Mouse (Mus musculus): Measurements from ENCODE around the gene Ms4a8a. TPM values are rescaled to one million over a fixed set of nuclear protein-coding genes. Genes with fewer than 3 reads are reported as not detected.
"Not testable (repeated sequence)": the region's sequence is repeated elsewhere in the genome, so short reads cannot be mapped to it uniquely, and the experiment has no call there.

Gene Ms4a8a
- 1 to 10 TPM in 1 of 2 experiments, under 1 TPM in 1; 0.73 to 1.1 TPM for total RNA-seq (2021)
- long read RNA-seq, experiment 1: 0 reads
- long read RNA-seq, experiment 2: 0 reads

DNA sequence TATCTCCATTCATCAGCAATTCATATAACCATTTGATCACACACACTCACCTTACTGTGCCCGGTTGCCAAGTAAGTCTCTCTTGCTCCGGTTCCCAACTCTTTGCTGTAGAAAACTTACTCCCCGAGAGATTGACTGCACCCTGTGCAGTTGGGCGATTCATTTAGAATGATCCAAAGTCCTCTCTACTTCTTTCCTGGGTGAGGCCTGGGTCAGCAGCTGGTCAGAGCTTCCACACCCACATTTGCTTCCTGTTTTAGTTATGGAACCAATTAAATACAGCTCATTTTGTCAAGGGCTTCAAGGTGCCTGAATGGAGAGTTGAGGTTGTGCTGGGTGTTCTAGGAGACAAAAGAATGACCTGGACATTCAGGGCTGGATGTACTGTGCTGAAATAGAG, at the start of gene Ms4a8a:
Gene Ms4a8a (minus strand): TSS at position 169 of the 400 bp plus-strand sequence.
- DNase-seq: no peak

DNA sequence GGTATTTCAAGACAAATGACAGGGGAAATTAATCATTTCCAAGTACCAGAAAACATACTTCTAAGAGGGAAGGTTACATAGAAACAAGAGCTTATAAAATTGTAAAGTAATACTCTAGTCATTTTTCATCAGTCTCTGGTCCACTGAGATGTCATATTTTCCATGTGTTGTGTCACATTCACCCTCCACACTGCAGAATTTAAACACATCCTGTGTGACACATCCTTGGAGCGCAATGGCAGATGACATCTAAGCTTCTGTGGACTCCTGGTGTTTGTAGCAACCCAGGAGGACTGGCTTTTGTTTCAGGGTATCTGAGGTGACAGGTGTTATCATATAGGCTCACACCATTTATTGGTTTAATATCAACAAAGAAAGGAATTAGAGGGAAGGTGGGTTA, 48.8 kb upstream of the Ms4a8a start:
- DNase-seq: no peak

DNA sequence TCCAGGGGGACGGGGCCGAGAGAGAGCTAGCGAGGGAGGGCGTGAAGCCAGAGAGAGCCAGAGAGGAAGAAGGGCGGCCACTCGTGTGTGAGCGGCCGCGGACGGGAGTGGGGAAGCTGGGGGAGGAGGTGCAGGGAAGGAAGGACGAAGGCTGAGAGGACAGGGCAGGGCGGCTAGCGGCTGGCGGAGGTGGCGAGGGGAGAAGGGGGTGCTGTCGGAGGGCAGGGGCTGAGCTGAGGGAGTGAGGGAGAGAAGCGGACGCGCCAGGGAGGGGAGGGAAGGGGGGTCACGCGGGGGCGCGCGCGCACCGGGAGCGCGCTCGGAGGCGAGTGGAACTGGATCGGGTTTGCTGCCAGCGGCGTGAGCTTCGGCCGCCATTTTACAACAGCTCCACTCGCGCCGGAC, 40.1 kb upstream of the Ms4a8a start:
- peak; percentile 14 for DNase-seq

DNA sequence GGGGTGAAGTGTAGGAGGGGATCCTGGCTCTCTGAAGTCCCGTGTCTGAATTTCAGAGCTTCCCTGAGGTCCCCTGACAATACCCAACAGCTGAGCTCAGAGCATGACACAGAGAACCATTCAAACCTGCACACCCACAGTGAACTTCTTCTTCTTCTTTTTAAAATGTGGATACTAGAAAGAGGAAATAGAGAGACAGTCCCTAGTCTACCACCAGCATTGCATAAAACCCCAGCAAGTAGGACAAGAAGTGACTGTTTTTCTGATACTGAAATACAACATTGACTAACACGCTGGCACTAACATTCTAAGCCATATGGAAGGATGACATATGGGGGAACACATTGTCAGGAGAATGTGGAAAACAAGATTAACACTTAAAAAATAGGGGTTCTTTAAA, 38.4 kb upstream of the Ms4a8a start:
- no peak for DNase-seq

DNA sequence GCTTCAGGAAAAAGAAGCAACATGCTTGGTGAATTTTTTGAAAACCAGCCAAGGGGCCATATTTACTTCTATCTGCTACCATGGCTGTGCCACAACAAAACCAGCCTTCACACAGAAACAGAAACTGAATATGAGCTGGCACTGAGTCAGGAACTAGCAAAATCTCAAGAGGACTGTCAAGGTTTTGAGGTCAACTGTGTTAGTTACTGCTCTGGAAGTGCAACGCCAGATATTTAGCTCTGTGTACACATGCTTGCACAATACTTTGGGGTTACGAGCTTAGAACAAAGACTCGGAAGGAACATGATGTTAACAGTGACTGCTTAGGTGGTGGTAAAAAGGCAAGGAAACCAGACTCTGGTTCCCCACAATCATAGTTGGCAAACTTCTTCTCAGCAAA, 26.8 kb upstream of the Ms4a8a start:
- no peak for DNase-seq

DNA sequence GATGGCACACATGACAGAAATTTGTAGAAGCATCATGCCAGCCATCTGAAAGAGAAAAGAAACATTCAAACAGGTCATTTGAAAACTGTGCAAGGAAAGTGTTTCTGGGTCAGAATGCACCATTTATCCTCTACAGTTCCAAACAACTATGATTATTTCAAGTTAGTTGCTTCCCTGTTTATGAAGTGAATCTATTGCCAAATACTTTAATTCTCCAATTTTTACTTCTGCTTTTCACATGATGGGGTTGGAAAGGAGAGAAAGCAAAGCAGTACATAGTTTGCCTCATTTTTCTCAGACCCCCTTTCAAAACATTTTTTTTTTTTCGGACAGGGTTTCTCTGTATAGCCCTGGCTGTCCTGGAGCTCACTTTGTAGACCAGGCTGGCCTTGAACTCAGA, 21.0 kb upstream of the Ms4a8a start:
- DNase-seq: no peak

DNA sequence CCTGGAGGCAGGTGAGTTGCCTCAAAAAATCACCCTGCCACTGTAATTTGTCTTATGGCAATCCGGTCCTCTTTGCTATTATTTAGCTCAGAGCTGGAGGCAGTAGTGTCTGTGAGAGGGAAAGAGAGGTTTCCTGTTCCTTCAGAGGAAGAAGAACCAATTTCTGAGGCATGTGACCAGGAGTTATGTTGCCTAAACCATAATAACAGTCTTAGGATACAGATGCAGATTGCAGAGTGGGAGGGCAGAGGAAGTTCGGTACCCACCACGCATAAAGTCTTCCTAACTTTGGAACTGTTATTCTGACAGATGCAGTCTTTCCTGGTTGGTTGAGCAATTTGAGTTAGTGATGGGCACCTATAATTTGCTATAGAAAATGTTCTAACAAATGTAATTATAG, 17.5 kb upstream of the Ms4a8a start:
- DNase-seq: no peak

DNA sequence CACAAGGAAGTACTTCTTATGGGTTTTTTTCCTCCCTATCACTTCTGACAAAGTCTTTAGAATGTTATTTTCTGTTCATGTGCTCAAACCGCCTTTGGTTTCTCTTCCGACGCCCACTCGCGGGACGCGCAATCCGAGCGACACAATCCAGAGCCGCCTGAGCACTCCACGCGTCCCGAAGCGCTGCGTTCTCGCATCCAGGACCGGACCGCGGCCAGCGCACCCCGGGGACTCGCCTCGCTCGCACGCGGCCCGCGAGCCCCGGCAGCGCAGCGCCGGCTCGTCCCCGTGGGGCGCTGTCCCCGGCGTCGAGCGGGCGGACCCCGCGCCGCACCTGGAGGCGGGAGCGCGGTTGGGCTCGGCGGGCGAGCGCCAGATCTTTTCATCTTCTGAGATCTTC, 11.2 kb upstream of the Ms4a8a start:
- not testable (repeated sequence) for DNase-seq

DNA sequence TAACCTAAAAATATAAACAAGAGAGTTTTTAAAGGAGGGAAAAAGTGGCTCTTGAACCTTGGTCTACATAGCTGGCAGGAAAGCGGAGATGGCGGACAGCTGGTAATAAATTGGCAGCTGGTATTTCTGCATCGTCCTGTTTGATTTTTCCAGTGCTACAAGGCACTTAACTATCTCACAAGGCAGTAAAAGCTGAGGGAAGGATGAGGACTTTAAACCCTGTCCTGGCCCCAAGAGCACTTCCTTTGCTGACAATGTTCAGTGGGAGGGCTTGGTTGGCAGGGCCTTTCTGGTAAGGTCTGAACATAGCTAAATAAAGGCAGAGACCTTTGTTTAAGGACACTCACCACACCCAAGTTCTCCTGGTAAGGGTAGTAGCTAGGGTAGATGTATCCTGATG, 10.5 kb downstream of the Ms4a8a start:
- no peak for DNase-seq

DNA sequence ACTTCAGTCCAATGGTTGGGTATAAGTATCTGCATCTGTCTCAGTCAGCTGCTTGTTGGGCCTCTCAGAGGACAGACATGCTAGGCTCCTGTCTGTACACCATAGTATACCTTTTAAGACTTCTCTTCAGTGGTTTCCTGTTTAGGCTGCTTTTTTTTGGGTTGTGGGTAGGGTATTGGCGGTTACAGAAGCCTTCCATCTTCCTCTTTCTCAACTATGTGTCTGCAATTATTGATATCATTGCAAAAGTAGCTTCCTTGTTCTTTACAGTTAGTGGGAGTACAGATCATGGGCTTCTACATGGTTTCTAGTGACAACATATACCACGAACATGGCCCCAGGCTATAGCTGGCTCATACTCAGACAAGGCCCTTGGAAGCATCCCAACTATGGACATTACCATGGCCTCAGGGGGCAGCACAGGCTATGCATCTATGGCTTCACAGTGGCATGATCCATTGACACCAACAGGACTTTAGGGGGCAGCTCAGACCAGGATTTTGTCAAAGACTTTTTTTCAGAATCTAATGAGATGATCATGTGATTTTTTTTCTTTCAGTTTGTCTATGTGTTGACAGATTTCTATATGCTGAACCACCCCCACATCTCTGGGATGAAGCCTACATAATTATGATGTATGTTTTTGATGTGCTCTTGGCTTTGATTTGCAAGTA, 15.6 kb downstream of the Ms4a8a start:
- DNase-seq: no peak

DNA sequence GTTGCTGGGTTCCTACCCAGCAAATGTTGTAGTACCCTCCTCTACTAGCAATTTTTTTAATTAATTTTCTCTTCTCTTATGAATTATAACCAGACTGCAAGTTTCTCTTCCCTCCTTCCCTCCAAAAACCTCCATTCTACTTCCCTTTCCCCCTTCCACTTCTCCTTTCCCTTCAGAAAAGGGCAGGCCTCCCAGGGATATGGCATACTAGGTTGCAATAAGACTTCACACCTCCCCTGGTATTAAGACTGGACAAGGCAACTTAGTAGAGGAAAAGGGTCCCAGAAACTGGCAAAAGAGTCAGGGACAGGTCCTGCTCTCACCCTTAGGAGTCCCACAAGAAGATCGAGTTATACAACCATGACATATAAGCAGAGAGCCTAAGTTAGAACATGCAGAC, 20.0 kb downstream of the Ms4a8a start:
- no peak for DNase-seq

DNA sequence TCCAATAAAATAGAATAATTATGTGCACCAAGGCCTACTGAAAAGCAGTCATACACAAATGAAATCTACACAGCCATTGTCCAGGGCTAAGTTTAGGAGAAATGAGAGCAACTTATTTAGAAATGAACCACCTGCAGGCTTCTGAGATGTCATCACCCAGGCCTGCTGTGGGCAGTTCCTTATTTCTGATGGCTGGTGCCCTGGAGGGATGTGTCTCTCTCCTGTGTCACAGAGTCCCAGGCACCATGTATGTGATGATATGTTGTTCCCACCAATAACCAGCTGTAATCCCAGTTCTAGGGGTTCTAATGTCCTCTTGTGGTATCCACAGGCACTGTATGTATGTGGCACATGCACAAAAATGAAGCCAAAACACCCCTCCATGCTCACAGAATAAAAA, 20.9 kb downstream of the Ms4a8a start:
- no peak for DNase-seq

DNA sequence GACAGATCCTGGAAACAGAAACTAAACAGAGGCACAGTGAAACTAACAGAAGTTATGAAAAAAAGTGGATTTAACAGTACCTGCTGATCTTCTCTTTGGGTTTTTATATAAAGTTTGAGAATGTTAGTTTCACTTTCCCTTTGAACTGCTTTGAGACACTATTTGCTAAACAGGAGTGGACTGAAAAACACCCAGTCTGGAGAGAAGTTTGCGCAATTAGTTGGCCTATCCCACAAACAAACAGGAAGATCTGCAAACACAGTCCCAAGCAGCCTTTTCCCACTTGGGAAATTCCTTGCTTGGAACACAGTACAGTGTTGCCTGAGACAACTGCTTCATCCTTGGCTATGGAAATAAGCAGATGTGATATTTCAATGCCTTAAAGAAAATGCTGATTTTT, 25.2 kb downstream of the Ms4a8a start:
- not testable (repeated sequence) for DNase-seq

DNA sequence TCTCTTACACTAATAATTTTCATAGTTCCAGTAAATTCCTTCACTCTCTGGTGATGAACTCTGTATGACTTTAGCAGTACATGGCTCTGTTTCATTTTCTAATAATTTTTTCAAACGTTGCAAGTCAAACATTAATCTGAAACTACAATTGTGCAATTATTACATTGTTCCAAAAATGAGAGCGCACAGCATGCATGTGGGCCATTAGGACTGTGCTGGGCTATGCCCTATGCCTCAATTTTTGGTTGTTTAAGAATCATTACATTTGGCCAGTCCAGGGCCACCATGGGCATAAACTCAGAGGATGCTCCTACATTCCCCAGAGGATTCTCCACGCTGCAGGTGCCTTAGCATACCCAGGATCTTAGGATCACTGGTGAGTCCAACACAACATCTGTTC, 27.6 kb downstream of the Ms4a8a start:
- no peak for DNase-seq

DNA sequence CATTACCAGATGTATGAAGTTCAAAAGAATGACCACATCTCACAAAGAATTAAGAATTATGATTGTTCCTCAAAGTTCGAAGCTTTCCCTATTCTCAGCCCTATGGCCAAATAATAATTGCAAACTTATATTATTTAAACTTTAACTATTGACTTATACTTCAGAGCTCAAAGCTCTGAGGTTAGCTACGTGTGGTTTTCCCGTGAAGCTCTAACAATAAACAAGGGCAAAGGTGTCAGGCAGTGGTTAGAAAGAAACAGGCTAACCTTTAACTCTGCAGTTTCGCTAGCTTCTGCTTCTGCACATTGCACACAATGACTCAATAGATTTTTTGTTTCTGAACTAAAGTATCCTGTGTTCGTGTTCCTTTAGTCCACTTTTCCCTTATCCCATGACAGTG, 28.0 kb downstream of the Ms4a8a start:
- no peak for DNase-seq

DNA sequence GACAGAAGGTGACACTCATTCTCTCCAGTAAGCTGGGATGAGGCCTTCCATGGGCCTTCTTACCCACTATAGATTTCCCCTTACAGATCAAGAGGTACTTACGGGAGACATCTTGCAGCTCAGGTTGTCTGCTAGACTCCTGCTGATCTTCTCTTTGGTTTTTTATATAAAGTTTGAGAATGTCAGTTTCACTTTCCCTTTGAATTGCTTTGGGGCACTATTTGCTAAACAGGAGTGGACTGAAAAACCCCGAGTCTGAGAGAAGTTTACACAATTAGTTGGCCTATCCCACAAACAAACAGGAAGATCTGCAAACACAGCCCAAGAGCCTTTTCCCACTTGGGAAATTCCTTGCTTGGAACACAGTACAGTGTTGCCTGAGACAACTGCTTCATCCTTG, 30.6 kb downstream of the Ms4a8a start:
- no peak for DNase-seq

DNA sequence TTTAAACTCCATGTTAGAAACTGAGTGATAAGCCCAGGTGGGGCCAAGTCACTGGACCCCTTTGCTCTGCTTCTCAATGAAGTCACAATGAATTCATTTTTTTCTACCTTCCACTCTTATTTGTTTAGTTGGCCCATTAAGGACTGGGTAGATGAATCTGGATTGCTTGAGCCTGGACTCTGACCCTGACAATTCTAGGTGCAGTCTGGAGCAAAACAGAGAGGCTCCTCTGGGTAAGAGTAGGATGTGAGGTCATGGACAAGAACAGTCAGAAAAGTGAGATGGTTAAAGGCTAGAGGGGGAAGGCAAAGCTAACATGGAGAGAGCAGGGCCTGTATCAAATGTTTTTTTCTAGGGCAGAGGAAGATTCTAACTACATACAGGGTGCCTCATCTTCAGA, 31.5 kb downstream of the Ms4a8a start:
- no peak for DNase-seq

DNA sequence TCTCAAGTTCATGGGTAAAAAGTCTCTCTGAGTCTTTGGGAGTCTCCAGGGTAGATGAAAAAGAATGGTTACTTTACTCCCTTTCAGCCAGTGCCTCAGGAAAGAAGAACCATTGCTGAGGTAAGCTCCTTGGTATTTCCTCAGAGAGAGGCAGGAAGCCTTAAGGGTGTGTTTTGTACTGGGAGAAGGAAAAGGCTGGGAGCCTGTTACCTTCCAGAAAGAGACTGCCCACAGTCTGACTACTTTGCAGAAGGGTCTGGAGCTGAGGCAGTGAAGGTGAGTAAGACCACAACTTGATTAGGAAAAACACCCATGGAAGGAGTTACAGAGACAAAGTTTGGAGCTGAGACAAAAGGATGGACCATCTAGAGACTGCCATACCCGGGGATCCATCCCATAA, 32.4 kb downstream of the Ms4a8a start:
- DNase-seq: no peak

DNA sequence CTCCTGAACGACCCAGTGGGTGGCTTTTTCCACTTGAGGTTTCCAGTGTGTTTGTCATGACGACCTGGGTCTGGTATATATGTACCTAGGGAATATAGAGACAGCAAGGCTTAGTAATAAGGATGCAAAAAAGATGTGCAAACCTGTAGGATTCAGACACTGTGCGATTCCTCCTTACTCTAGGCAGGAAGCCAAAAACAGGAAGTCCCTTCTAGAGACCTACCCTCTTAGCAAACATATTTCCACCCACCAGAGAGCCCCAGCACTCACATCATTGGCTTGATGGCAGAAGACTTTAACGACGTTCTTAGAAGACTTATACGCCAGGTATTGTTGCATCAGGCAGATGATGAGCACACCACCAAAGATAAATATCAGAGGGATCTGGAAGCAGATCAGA, 32.9 kb downstream of the Ms4a8a start:
- no peak for DNase-seq

DNA sequence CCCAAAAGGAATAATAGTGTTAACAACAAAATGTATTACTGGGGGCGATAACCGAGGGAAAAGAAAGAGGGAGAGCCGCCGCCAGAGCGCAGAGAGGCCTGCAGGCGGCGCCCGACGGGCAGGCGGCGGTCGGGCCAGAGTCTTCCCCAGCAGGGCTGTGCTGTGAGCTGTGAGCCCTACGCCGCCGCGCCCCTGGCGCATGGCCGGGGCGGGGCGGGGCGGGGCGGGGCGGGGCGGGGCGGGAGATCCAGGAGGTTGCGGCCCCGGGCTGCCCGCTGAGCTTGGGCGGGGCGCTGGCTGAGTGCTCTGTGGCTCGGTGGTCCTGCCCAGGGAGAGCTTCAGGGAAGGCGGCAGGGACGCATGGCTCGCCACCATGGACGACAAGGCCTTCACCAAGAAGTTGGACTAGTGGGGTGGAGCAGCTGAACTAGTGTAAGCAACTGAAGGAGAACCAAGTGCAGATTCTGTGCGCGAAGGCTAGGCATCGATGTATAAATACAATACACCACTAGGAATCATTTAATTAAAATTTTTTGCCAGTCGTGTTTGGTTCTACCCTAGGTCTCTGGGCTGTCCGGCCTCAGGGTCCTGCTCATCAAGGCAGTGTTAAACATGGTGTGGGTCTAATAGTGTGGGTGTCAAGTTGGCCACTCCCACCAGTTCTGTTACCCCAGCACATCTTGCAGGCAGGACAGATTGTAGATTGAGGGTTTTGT, 35.7 kb downstream of the Ms4a8a start:
- DNase-seq: peak; percentile 70

DNA sequence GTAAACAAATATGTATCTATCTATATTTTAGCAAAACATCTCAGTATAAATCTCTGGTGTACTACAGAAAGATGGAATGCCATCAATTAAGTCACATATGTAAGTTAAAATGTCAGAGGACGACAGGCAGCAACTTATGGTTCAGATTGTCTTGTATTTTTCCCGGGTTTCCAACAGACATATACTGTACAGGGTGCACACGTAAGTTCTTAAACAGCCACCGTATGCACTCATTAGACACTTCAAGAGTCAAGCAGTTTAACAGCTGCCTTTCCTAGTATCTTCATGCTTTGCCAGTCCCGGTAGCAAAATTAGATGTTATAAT, 36.3 kb downstream of the Ms4a8a start:
- DNase-seq: no peak

DNA sequence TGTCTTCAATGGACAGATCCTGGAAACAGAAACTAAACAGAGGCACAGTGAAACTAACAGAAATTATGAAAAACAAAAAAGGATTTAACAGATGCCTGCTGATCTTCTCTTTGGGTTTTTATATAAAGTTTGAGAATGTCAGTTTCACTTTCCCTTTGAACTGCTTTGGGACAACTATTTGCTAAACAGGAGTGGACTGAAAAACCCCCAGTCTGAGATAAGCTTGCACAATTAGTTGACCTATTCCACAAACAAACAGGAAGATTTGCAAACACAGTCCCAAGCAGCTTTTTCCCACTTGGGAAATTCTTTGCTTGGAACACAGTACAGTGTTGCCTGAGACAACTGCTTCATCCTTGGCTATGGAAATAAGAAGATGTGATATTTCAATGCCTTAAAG, 43.3 kb downstream of the Ms4a8a start:
- DNase-seq: no peak

DNA sequence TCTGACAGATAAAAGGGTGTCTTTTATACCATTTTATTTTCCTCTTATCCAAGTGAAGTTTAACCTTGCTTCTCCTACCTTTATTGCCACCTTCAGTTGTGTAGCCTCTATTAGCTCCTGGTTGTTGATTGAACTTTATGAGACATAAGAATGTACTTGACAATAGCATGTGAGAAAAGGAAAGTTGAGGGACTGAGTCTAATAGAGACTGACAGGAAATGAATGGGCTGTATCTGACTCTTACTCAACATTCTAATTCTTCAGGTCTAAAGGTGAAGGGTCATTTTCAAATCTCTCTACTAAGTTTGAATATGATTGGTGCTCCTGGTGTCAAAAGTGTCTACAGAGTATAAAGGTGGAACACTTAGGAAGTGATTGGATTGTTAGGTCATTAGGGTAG, 58.5 kb downstream of the Ms4a8a start:
- no peak for DNase-seq

DNA sequence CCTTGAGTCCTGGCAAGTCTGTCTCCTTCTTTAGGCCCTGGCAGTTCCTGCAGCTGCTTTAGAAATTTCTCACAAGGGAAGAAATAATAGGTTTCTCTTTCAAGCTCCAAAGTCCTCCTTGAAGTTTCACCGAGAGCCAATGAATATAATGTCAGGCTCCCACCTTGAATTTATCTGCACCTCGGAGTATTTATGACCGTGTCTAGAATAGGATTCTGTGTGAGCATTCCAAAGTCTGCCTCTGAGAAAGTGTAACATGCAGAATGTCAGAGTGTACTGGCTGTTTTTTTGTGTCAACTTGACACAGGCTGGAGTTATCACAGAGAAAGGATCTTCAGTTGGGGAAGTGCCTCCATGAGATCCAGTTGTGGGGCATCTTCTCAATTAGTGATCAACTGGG, 63.0 kb downstream of the Ms4a8a start, which contains the start of gene Ms4a18:
Gene Ms4a18 (minus strand): TSS at position 141 of the 400 bp plus-strand sequence.
- no peak for DNase-seq

Measured in gastrocnemius, postnatal 10 days (tissue).